Mouse (Mus musculus) WW6 (cell line): ENCODE measurements around the gene Olfr890.
"Not testable (repeated sequence)": the region's sequence is repeated elsewhere in the genome, so short reads cannot be mapped to it uniquely, and the experiment has no call there.

Experiments used
- DNase-seq: peaks from one replicate; pipeline ENCODE4 v3.0.0-alpha.2; 2013; ENCODE audit warnings: low read depth, low spot score

The Olfr890 gene

GRCm38 (mm10) chr9:38142217-38142616 is at the start of gene Olfr890:
Gene Olfr890 (plus strand): TSS chr9:38142517.
- no peak for DNase-seq

- no peak for DNase-seq
Measured at GRCm38 (mm10) chr9:38107828-38108227, 34.5 kb upstream of the Olfr890 start, which contains the start of gene Olfr888. Gene Olfr888 (plus strand): TSS chr9:38108128.

GRCm38 (mm10) chr9:38114898-38115297 is 27.4 kb upstream of the Olfr890 start, which contains the start of gene Olfr889:
Gene Olfr889 (plus strand): TSS chr9:38115198.
- DNase-seq: no peak

DNA sequence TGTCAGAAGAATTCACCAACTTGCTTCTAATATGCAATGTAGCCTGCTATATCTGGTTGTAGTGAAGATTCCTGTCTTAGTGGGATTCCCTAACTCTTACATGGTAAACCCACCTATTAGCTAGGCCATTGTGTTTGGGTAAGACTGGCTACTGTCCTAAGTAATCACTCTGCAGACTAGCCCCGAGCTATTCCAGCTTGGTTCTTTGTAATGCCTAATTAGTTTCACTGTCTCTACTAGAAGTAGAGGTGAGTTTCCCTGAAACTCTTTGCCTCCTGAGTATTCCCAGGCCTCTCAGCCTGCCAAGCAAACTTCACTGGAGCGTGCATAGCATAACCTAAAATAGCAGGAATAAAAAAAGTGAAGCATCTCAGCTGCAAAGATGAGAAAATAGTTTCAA is 26.0 kb downstream of the Olfr890 start:
- not testable (repeated sequence) for DNase-seq

DNA sequence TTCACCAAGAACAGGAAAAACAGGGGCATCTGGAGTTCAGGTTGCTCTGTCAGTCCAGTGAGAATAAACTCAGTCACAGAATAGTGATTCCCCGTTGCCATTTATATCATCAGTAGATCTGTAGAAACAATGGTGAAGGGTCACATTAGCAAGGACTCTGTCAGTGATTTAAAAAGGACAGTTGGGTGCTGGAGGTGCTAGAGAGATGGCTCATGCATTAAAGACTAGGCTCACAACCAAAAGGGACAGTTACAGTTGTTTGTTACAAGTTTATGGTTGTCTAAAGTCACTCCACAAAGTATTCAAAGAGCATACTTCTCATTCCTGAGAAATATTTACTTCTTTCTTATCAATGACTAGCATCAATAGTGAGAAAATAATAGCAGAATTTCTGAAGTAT is 38.4 kb downstream of the Olfr890 start, which contains the start of gene Olfr891:
Gene Olfr891, minus strand, starts transcription at position 101 of the 400 bp plus-strand sequence.
- DNase-seq: no peak
